Mouse (Mus musculus) lung, postnatal 10 days (tissue): ENCODE measurements around the gene Acap2.

ENCODE experiments used
- DNase-seq: peaks from one replicate; pipeline ENCODE4 v3.0.0; 2021

Acap2 gene

GRCm38 (mm10) chr16:31205187-31205586 is 4.1 kb upstream of the Acap2 start:
- DNase-seq, result no peak

DNA sequence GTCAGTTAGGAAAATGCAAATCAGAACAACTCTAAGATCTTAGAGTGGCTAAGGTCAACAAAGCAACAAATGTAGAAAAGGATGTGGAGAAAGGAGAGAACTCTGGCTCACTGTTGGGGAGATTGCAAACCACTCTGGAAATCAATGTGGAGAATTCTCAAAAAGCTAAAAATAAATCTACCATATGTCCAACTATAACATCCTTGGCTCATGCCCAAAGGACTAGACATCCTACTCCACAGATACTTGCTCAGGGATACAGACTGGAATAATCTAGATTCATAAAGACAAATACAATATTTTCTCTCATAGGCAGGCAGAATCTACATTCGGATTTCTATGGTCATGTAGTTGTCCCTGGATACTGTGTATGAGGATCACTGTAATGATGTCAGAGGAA is 3.2 kb upstream of the Acap2 start:
- DNase-seq, result no peak

GRCm38 (mm10) chr16:31201704-31202103 is 659 bp upstream of the Acap2 start:
- DNase-seq, result no peak

DNA sequence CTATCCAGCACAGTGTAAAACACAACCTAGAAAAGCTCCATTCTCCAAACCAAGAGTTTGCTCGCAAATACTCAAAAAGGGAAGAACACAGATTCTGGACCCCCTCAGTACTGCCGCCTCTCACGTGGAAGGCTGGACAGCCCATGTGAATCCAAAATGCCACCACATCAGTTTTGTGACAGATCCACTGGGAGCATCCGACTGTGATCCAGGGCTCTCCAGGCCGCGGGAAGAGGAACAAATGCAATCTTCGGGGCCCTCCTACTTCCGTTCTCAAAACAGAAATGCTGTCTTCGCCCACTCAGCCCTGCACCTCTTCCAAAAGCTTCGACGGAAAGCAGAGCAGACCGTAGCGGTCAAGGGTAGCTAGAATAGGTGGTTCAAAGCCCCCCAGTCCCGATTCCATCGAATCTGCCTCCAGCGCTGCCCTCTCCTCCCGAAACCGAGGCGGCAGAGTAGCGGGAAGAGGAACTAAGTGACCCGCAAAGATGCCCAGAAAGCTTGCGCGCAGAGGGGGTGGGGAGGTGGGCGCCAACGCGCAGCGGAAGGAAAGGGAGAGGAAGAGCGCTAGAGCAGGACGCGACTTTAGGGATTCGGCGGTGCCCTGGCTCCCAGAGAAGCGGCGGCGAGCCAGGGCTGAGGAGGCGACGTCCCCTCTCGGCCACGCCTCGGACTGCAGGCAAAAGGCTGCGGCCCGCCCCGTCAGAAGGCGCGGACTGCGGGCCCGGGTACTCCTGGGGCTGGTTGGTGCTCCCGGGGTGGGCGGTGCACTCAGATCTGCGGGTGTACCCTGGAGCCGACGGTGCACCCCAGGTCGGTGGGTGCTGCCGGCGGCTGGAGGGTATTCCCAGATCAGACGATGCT is 887 bp downstream of the Acap2 start:
- DNase-seq, result peak; percentile 84

DNA sequence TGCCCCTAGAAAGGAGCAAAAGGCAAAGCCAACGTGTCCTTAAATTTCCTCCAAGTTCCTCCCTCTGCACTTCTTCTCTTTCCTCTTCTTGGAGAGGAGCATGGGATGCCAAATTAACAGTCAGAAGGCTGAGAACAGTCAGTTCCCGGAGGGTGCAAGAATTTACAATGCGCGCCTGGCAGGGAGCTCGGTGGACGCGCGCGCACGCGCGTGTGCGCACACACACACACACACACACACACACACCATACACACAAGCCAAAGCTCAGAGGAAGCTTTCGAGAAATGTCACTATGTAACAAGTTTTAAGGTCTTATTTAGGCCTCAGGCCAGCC is 1.5 kb downstream of the Acap2 start:
- peak; percentile 76 for DNase-seq

GRCm38 (mm10) chr16:31196971-31197370 is 4.1 kb downstream of the Acap2 start:
- DNase-seq, result no peak

- DNase-seq, result no peak
Measured at GRCm38 (mm10) chr16:31192526-31192925, 8.5 kb downstream of the Acap2 start.

DNA sequence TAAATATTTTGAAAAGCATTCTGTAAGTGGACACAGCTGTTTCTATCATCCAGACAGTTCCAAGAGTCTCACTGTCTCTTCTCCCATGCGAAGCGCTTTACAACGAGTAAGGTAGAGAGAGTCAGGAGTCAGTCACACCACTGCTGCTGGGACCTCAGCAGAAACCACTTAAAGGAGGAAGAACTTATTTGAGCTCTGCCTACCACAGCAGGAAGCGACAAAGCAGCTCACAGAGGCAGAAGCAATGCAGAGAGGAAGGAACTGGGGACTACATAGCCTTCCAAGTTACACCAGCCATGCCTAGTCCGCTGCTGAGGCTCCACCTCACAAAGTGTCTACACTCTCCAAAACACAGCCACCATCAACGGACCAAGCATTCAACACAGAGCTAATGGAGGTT is 9.2 kb downstream of the Acap2 start:
- DNase-seq, result no peak

- no peak for DNase-seq
Measured at GRCm38 (mm10) chr16:31190426-31190825, 10.6 kb downstream of the Acap2 start.

DNA sequence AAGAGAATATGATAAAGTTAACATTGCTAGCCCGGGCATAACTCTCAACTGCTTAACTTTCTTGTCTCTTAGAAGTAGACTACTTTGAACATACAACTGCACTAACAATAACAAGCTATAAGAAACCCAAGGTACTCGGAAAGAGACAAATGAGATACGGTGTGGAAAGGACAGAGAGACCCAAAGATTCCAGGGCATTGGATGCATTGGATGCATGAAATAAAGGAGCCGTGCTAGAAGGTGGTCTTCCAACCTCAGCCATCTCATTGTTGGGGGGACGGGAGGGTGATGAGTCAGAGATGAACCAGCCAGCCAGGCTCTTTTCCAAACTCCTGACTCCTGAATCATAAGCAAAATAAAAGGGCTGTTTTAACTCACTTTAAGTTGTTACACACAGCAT is 11.8 kb downstream of the Acap2 start:
- DNase-seq, result no peak

GRCm38 (mm10) chr16:31188799-31189198 is 12.2 kb downstream of the Acap2 start:
- no peak for DNase-seq

DNA sequence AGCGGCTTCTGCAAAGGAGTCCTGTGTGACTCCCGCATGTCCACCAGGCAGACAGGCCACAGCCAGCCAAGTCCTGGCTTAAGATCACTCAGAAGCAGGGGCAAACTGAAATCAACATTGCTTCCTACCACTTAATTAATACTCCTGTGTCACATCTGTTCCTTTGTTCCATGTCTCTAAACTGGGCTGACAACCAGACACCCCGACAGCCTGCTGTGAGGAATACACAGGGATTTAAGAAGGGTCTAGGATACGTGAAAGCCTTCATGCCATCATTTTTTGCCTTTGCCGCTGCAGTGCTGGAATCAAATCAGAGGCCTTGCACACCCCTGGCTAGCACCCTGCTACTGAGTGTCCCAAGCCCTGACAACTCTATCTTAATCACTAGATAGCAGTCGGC is 12.8 kb downstream of the Acap2 start:
- peak; percentile 64 for DNase-seq

DNA sequence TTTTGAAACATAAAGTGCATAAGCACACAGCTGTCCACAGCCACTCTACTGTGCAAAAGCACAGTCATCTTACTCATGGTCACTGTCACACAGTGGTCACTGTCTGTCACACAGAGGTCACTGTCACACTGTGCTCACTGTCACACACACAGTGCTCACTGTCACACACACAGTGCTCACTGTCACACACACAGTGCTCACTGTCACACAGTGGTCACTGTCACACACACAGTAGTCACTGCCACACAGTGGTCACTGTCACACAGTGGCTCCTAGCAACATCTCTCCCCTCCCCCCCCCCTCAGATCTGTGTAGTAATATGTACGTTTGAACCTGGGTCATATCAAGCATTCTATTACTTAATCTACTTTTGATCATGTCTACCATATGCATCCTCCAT is 13.9 kb downstream of the Acap2 start:
- DNase-seq, result no peak

GRCm38 (mm10) chr16:31185757-31186156 is 15.3 kb downstream of the Acap2 start:
- no peak for DNase-seq

- no peak for DNase-seq
Measured at GRCm38 (mm10) chr16:31184727-31185126, 16.3 kb downstream of the Acap2 start.

DNA sequence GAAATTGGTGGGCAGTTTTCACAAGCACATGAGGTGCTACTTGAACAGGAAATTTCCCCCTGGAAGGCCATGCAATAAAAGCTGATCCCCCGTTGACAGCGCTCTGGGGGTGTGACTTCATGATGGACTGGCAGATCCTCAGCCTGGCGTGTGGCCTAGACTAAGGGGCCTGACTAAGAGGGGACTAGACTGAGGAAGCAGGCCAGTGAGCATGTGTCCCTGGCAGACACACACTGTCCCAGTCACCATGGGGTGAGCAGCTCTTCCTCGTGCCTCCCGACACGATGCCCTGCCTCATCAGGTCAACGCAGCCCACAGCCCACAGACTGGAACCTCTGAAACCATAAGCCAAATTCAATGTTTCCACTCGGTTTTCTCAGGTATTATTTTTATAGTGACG is 18.5 kb downstream of the Acap2 start:
- peak; percentile 65 for DNase-seq

GRCm38 (mm10) chr16:31180843-31181242 is 20.2 kb downstream of the Acap2 start:
- DNase-seq, result no peak

- no peak for DNase-seq
Measured at GRCm38 (mm10) chr16:31179384-31179783, 21.7 kb downstream of the Acap2 start.

GRCm38 (mm10) chr16:31174880-31175638 is 26.0 kb downstream of the Acap2 start:
- no peak for DNase-seq

DNA sequence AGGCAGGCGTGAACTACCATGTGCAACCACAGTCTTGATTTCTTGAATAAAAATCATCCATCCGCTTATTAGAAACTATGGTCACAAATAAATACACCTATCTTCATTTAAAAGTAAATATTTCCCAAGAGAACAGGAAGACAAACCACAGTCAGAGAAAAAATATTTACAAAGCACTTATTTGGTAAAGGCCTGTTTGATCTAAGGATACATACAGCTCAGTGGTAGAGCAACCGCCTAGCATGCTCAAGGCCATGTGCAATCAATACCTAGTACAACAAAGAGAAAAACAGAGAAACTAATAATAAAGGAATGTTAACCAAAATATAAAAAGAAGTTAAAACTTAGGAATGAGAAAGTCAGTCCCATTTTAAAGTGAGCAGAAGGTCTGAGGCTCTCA is 28.8 kb downstream of the Acap2 start:
- DNase-seq, result no peak

DNA sequence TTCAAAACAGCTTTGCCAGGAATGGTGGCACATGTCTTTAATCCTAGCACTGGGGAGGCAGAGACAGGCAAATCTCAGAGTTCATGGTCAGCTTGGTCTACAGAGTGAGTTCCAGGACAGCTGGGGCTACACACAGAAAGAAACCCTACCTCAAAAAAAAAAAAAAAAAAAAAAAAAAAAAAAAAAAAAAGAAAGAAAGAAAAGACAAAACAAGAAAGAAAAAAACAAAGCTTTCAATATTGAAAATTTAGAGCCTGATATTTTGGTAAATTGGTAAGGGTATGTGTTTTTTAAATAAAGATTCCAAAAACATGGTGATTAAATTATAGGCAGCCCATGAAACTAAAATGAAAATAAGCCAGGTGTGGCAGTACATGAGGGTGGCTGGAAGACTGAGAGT is 29.6 kb downstream of the Acap2 start:
- DNase-seq, result no peak

DNA sequence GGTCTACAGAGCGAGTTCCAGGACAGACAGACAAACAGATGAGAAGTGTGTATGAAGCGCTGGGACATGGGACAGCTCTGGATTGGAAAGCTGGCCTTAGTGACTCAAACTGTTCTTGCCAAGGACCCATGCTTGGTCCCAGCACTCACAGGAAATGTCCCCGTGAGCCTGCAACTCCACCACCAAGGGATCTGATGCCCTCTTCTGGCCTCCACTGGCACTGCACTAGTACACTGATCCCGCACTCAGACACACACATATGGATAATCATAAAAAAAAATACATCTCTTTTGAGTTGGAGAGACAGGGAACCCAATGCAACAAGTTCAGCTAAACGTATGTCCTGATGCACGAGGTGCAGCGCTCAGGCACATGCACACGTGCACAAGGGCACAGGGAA is 30.7 kb downstream of the Acap2 start:
- no peak for DNase-seq

DNA sequence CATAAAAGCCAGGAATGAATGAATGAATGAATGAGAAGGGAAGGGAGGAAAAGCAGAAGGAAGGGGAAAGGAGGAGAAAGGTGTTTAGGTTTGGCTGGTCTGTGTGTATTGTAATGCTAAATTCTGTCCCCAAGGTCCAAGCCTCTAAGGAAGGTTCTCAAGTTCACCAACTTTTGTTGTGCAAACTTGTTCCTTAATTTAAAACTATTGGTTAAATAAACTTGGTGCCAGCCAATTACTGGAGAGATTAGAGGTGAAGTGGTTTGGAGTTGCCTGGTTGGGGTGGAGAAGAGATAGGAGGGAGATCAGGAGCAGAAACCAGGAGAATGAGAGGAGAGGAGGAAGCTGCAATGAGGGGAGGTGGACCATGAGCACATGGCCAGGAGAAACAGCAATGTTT is 31.4 kb downstream of the Acap2 start:
- no peak for DNase-seq

- no peak for DNase-seq
Measured at GRCm38 (mm10) chr16:31167934-31168333, 33.1 kb downstream of the Acap2 start.
